In the genomic region with DNA sequence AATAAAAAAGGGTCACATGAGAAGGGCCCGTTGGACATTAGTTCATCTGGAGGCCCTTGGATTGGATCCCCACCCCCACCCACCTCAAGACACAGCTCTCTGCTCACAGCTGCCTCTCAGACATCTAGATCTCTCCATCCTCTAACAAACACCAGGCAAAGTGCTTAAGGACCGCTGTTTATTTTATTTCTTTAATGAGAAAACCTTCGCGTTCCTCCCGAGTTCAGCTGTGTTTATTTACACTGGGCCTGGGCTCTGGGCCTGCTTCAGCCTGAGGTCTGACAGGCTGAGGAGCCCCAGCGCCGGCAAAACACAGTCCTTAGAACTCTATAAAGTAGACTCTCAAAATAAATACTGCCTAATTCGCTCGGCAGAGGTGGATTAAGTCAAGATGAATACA, we compare ENCODE assay signal across 14 mouse cellular contexts.
DNase-seq lines count a peak whose midpoint lies in the region; ATAC-seq and TF ChIP-seq lines count a peak whose summit lies in the region.
"Had no signal": no experiment of that assay in that cellular context is flagged by ENCODE, and none has a peak within 500 bp of the region (broad histone marks: within the 10 kb centered on the region; RNA-seq: fewer than 3 reads in every experiment).

No protein-coding gene starts in this region.

- no peak for ATAC-seq in forebrain, postnatal 0 days
- ATAC-seq in lung, embryonic 16.5 days (ENCODE audit: low read depth), result peak; percentile 43; the same call in 1 of the 2 replicates
- no peak for ATAC-seq in hindbrain, embryonic 11.5 days (ENCODE audit: low FRiP score)
- ATAC-seq in neural tube, embryonic 14.5 days (ENCODE audit: low read depth), result no peak
- ATAC-seq: liver, embryonic 12.5 days had no signal

- no peaks in the 10 kb centered on the region for H3K36me3 ChIP-seq in forebrain, embryonic 10.5 days (replicated peaks)
- no peaks in the 10 kb centered on the region for H3K36me3 ChIP-seq in forebrain, postnatal 0 days (ENCODE audit: insufficient read depth)
- no peaks in the 10 kb centered on the region for H3K36me3 ChIP-seq in lung, embryonic 16.5 days (ENCODE audit: control insufficient read depth, insufficient read depth, low read length)
- H3K36me3 ChIP-seq in hindbrain, embryonic 11.5 days (ENCODE audit: control insufficient read depth, insufficient read depth, low read length), result no peaks in the 10 kb centered on the region
- no peaks in the 10 kb centered on the region for H3K36me3 ChIP-seq in neural tube, embryonic 14.5 days (ENCODE audit: control insufficient read depth, insufficient read depth, low read length)
- H3K36me3 ChIP-seq: heart, embryonic 15.5 days; liver, embryonic 12.5 days had no signal

- H3K9me3 ChIP-seq in forebrain, embryonic 10.5 days, result no peaks in the 10 kb centered on the region
- no peaks in the 10 kb centered on the region for H3K9me3 ChIP-seq in forebrain, postnatal 0 days (ENCODE audit: low read length)
- no peaks in the 10 kb centered on the region for H3K9me3 ChIP-seq in lung, embryonic 16.5 days (ENCODE audit: control insufficient read depth, low read length)
- no peaks in the 10 kb centered on the region for H3K9me3 ChIP-seq in hindbrain, embryonic 11.5 days (ENCODE audit: control insufficient read depth, low read length)
- H3K9me3 ChIP-seq in neural tube, embryonic 14.5 days (ENCODE audit: control insufficient read depth, low read length), result no peaks in the 10 kb centered on the region
- H3K9me3 ChIP-seq: heart, embryonic 15.5 days; liver, embryonic 12.5 days; megakaryocyte, embryonic 14.5 days had no signal

- H3K4me2 ChIP-seq in forebrain, postnatal 0 days (ENCODE audit: low read depth), result no peak overlapping the region
- H3K4me2 ChIP-seq in lung, embryonic 16.5 days (ENCODE audit: low read depth, low read length), result no peak overlapping the region
- H3K4me2 ChIP-seq in hindbrain, embryonic 11.5 days (replicated peaks; ENCODE audit: low read depth, low read length), result no peak overlapping the region
- no peak overlapping the region for H3K4me2 ChIP-seq in neural tube, embryonic 14.5 days (ENCODE audit: low read depth, low read length)
- H3K4me2 ChIP-seq: heart, embryonic 15.5 days; liver, embryonic 12.5 days had no signal

- TF ChIP-seq CTCF in forebrain, postnatal 0 days (IDR thresholded peaks at IDR 0.05; ENCODE audit: low read depth), result no peak

- H3K27ac ChIP-seq in forebrain, embryonic 10.5 days, result peak overlapping the region; percentile 81
- no peak overlapping the region for H3K27ac ChIP-seq in forebrain, postnatal 0 days (ENCODE audit: low read depth, low read length)
- no peak overlapping the region for H3K27ac ChIP-seq in lung, embryonic 16.5 days (ENCODE audit: low read length)
- no peak overlapping the region for H3K27ac ChIP-seq in hindbrain, embryonic 11.5 days (ENCODE audit: low read depth, low read length)
- H3K27ac ChIP-seq in neural tube, embryonic 14.5 days (ENCODE audit: low read depth, low read length), result peak overlapping the region; percentile 44; the same call in 1 of the 2 replicates
- H3K27ac ChIP-seq: heart, embryonic 15.5 days; liver, embryonic 12.5 days had no signal

- H3K9ac ChIP-seq in forebrain, postnatal 0 days, result no peak overlapping the region
- no peak overlapping the region for H3K9ac ChIP-seq in lung, embryonic 16.5 days (ENCODE audit: low read length)
- peak overlapping the region; percentile 11; the same call in 1 of the 2 replicates for H3K9ac ChIP-seq in hindbrain, embryonic 11.5 days (ENCODE audit: low read depth, low read length)
- H3K9ac ChIP-seq in neural tube, embryonic 14.5 days (replicated peaks; ENCODE audit: low read depth, low read length), result no peak overlapping the region
- H3K9ac ChIP-seq: heart, embryonic 15.5 days; liver, embryonic 12.5 days had no signal

- intact Hi-C loops in heart, postnatal 14 days (cut with DNase I), result no loop called here

- H3K27me3 ChIP-seq in forebrain, embryonic 10.5 days (ENCODE audit: poor library complexity, severe bottlenecking), result peaks cover 43% of the 10 kb centered on the region
- peaks cover 12% of the 10 kb centered on the region for H3K27me3 ChIP-seq in forebrain, postnatal 0 days (ENCODE audit: insufficient read depth, low read length)
- no peaks in the 10 kb centered on the region for H3K27me3 ChIP-seq in lung, embryonic 16.5 days (ENCODE audit: control insufficient read depth, insufficient read depth, low read depth, low read length)
- no peaks in the 10 kb centered on the region for H3K27me3 ChIP-seq in hindbrain, embryonic 11.5 days (ENCODE audit: control insufficient read depth, insufficient read depth, low read length)
- H3K27me3 ChIP-seq in neural tube, embryonic 14.5 days (ENCODE audit: control insufficient read depth, insufficient read depth, low read length), result no peaks in the 10 kb centered on the region

- no peak overlapping the region; the same call in 1 of the 2 replicates for H3K4me3 ChIP-seq in forebrain, embryonic 10.5 days
- H3K4me3 ChIP-seq in forebrain, postnatal 0 days (ENCODE audit: low read depth, low read length), result no peak overlapping the region
- H3K4me3 ChIP-seq in lung, embryonic 16.5 days (ENCODE audit: low read length), result no peak overlapping the region
- H3K4me3 ChIP-seq in hindbrain, embryonic 11.5 days (ENCODE audit: low read depth, low read length), result no peak overlapping the region
- H3K4me3 ChIP-seq in neural tube, embryonic 14.5 days (ENCODE audit: low read depth, low read length), result no peak overlapping the region
- H3K4me3 ChIP-seq: heart, embryonic 15.5 days; liver, embryonic 12.5 days; megakaryocyte, embryonic 14.5 days had no signal

- DNase-seq in forebrain, embryonic 10.5 days (ENCODE audit: extremely low spot score, low spot score), result no peak
- no peak for DNase-seq in forebrain, postnatal 0 days
- no peak for DNase-seq in lung, postnatal 4 days
- peak; percentile 32 for DNase-seq in hindbrain, embryonic 11.5 days (ENCODE audit: low spot score)
- DNase-seq in heart, postnatal 14 days, result no peak
- DNase-seq in cerebellum, postnatal 10 days, result no peak
- DNase-seq: adrenal gland, adult 2 months; cerebellum, postnatal 14 days; retina, postnatal 1 day had no signal

- H3K4me1 ChIP-seq in forebrain, embryonic 10.5 days, result peaks cover 66% of the 10 kb centered on the region
- H3K4me1 ChIP-seq in forebrain, postnatal 0 days (ENCODE audit: insufficient read depth), result peaks cover 7% of the 10 kb centered on the region; the same call in 1 of the 2 replicates
- H3K4me1 ChIP-seq in lung, embryonic 16.5 days (replicated peaks; ENCODE audit: control insufficient read depth, insufficient read depth, low read length), result no peaks in the 10 kb centered on the region
- peaks cover 2% of the 10 kb centered on the region; the same call in 1 of the 2 replicates for H3K4me1 ChIP-seq in hindbrain, embryonic 11.5 days (replicated peaks; ENCODE audit: control insufficient read depth, insufficient read depth, low read length)
- 0 out of 2 replicates have a peak, but pooled peaks cover 6% of the 10 kb centered on the region for H3K4me1 ChIP-seq in neural tube, embryonic 14.5 days (ENCODE audit: control insufficient read depth, insufficient read depth, low read length)
- H3K4me1 ChIP-seq: liver, embryonic 12.5 days had no signal

- whole genome bisulfite sequencing in forebrain, embryonic 10.5 days, result 3% methylated on average over 9 of the region's 9 CpGs
- 11% methylated on average over 9 of the region's 9 CpGs for whole genome bisulfite sequencing in forebrain, postnatal 0 days
- 8% methylated on average over 9 of the region's 9 CpGs for WGBS in lung, embryonic 16.5 days
- WGBS in hindbrain, embryonic 11.5 days, result 13% methylated on average over 9 of the region's 9 CpGs
- 17% methylated on average over 9 of the region's 9 CpGs for WGBS in neural tube, embryonic 14.5 days

Comparison
In these comparisons a context has a peak if more than half of its experiments do, and no peak if none do; other contexts are left out.
1. H3K27ac ChIP-seq: peak in forebrain, embryonic 10.5 days (single experiment) and neural tube, embryonic 14.5 days (single experiment); none in forebrain, postnatal 0 days (single experiment), lung, embryonic 16.5 days (single experiment) and hindbrain, embryonic 11.5 days (single experiment).